Mouse (Mus musculus) testis, adult 2 months (tissue): Measurements from ENCODE around the gene Cenpx. TPM values are rescaled to one million over a fixed set of nuclear protein-coding genes. Genes with fewer than 3 reads are reported as not detected.

Experiments
- H3K27ac ChIP-seq: fragments of 200-500 bp; 2 replicates; pipeline ENCODE4 v1.5.1; 2012; ENCODE audit warnings: low read depth, low read length; ENCODE audit not compliant: control insufficient read depth, insufficient read depth
- H3K27me3 ChIP-seq: fragments of 200-500 bp; 2 replicates; pipeline ENCODE4 v1.6.1; 2012; ENCODE audit warnings: mild to moderate bottlenecking, low read length, moderate library complexity; ENCODE audit not compliant: control insufficient read depth, insufficient read depth
- H3K36me3 ChIP-seq: fragments of 200-500 bp; 2 replicates; pipeline ENCODE4 v1.6.1; 2012; ENCODE audit warnings: mild to moderate bottlenecking, low read length; ENCODE audit not compliant: control insufficient read depth, insufficient read depth
- H3K4me1 ChIP-seq: fragments of 200-500 bp; 2 replicates; pipeline ENCODE4 v1.6.1; 2012; ENCODE audit warnings: low read length; ENCODE audit not compliant: control insufficient read depth, insufficient read depth
- H3K4me3 ChIP-seq: fragments of 200-500 bp; 2 replicates; pipeline ENCODE4 v1.5.1; 2012; ENCODE audit warnings: low read depth, mild to moderate bottlenecking, low read length, moderate library complexity, mixed read lengths; ENCODE audit not compliant: control insufficient read depth
- CTCF ChIP-seq: fragments of 200-500 bp; IDR thresholded peaks from 2 replicates; pipeline ENCODE4 v1.5.1; 2012; ENCODE audit warnings: low read depth, mild to moderate bottlenecking, inconsistent platforms, low read length, moderate library complexity; ENCODE audit not compliant: control insufficient read depth, insufficient read depth, insufficient replicate concordance
- POLR2A ChIP-seq: fragments of 200-500 bp; IDR thresholded peaks from 2 replicates; pipeline ENCODE4 v1.6.1; 2012; ENCODE audit warnings: low read depth, mild to moderate bottlenecking, inconsistent platforms, low read length, moderate library complexity; ENCODE audit not compliant: control insufficient read depth
- polyA plus RNA-seq: library from polyadenylated mRNA; depleted of rRNA; stranded (reverse); fragments of >200 nt; gene quantifications from 2 replicates; pipeline ENCODE4 v1.2.3, GENCODE M21; 2012

Cenpx gene
- polyA plus RNA-seq, 1 experiment: 54.5 TPM

- no peaks in the 10 kb centered on the region for H3K27me3 ChIP-seq
- H3K27ac ChIP-seq: no peak overlapping the region
- no peak overlapping the region for H3K4me3 ChIP-seq
- H3K36me3 ChIP-seq: no peaks in the 10 kb centered on the region; the same call in 1 of the 2 replicates
- TF ChIP-seq CTCF (no peak), POLR2A (no peak)
- no peaks in the 10 kb centered on the region for H3K4me1 ChIP-seq
Observed at GRCm38 (mm10) chr11:120704486-120705325, 8.8 kb downstream of the Cenpx start.

GRCm38 (mm10) chr11:120703696-120704454 is 9.7 kb downstream of the Cenpx start:
- Histone ChIP-seq H3K27ac (no peak overlapping the region), H3K4me1 (no peaks in the 10 kb centered on the region), H3K4me3 (no peak overlapping the region), H3K36me3 (no peaks in the 10 kb centered on the region; the same call in 1 of the 2 replicates), H3K27me3 (no peaks in the 10 kb centered on the region)
- TF ChIP-seq CTCF: no peak
- no peak for TF ChIP-seq POLR2A

GRCm38 (mm10) chr11:120697741-120698140 is 15.8 kb downstream of the Cenpx start:
- TF ChIP-seq CTCF (no peak), POLR2A (no peak)
- H3K36me3 ChIP-seq: no peaks in the 10 kb centered on the region; the same call in none of the 2 replicates

GRCm38 (mm10) chr11:120696568-120696967 is 17.0 kb downstream of the Cenpx start:
- Histone ChIP-seq H3K4me1 (no peaks in the 10 kb centered on the region), H3K4me3 (no peak overlapping the region), H3K36me3 (no peaks in the 10 kb centered on the region; the same call in none of the 2 replicates), H3K27me3 (no peaks in the 10 kb centered on the region), H3K27ac (no peak overlapping the region)
- TF ChIP-seq CTCF: peak; percentile 47; the same call in 1 of the 2 replicates
- TF ChIP-seq POLR2A: no peak

More at GRCm38 (mm10) chr11:120697741-120698140, 15.8 kb downstream of the Cenpx start:
- no peak overlapping the region for H3K4me3 ChIP-seq
- H3K27me3 ChIP-seq: no peaks in the 10 kb centered on the region
- H3K4me1 ChIP-seq: no peaks in the 10 kb centered on the region
- no peak overlapping the region for H3K27ac ChIP-seq

- Histone ChIP-seq H3K27me3 (no peaks in the 10 kb centered on the region), H3K4me1 (no peaks in the 10 kb centered on the region), H3K27ac (no peak overlapping the region), H3K36me3 (no peaks in the 10 kb centered on the region; the same call in none of the 2 replicates), H3K4me3 (no peak overlapping the region)
- TF ChIP-seq CTCF: no peak
- TF ChIP-seq POLR2A: no peak
Observed at GRCm38 (mm10) chr11:120695641-120696040, 17.9 kb downstream of the Cenpx start.

- Histone ChIP-seq H3K36me3 (no peaks in the 10 kb centered on the region; the same call in none of the 2 replicates), H3K27ac (no peak overlapping the region), H3K27me3 (no peaks in the 10 kb centered on the region), H3K4me1 (no peaks in the 10 kb centered on the region), H3K4me3 (no peak overlapping the region)
- TF ChIP-seq POLR2A: no peak
- TF ChIP-seq CTCF: no peak
Observed at GRCm38 (mm10) chr11:120695184-120695583, 18.4 kb downstream of the Cenpx start.

- Histone ChIP-seq H3K36me3 (peaks cover 2% of the 10 kb centered on the region; the same call in 1 of the 2 replicates), H3K27ac (no peak overlapping the region), H3K4me3 (no peak overlapping the region), H3K4me1 (no peaks in the 10 kb centered on the region), H3K27me3 (no peaks in the 10 kb centered on the region)
- TF ChIP-seq CTCF (no peak), POLR2A (no peak)
Observed at GRCm38 (mm10) chr11:120693461-120693860, 20.1 kb downstream of the Cenpx start.
